Mouse (Mus musculus): ENCODE results near the gene Fmc1. TPM values are rescaled to one million over a fixed set of nuclear protein-coding genes. Genes with fewer than 3 reads are reported as not detected.
A peak's percentile ranks its signal among the peaks of the same experiment; 100 is the strongest.
"Not testable (repeated sequence)": the region's sequence is repeated elsewhere in the genome, so short reads cannot be mapped to it uniquely, and the experiment has no call there.

Gene Fmc1
- 153 and 181 TPM in 2 replicates for polyA plus RNA-seq (2012; rRNA removed)

- peak; percentile 98 for DNase-seq (ENCODE audit: low read depth)
Measured at GRCm38 (mm10) chr6:38533428-38534405, at the start of gene Fmc1. Fmc1 (plus strand) TSS chr6:38533502.

GRCm38 (mm10) chr6:38492550-38492949 is 40.8 kb upstream of the Fmc1 start:
- no peak for DNase-seq (ENCODE audit: low read depth)

GRCm38 (mm10) chr6:38495641-38496040 is 37.7 kb upstream of the Fmc1 start:
- no peak for DNase-seq (ENCODE audit: low read depth)

GRCm38 (mm10) chr6:38512096-38512495 is 21.2 kb upstream of the Fmc1 start:
- no peak for DNase-seq (ENCODE audit: low read depth)

DNA sequence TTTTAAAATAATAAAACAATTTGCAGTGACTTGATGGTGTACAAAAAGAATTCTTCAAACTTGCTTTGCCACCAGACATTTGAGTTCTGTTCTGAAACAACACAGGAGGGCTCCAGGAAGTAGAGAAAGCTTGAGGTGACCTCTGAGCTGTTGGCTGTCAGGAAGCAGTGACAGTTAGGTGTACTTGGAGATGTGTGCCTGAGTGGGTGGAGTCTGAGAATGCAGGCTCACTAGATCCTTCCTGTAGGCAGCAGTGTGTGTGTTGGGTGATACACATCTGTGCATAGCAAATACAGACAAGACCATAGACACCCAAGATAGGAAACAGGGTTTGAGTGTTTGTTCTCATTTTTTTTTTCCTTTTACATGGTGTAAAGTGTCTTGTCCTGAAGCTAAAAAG is 20.5 kb upstream of the Fmc1 start:
- no peak for DNase-seq (ENCODE audit: low read depth)

DNA sequence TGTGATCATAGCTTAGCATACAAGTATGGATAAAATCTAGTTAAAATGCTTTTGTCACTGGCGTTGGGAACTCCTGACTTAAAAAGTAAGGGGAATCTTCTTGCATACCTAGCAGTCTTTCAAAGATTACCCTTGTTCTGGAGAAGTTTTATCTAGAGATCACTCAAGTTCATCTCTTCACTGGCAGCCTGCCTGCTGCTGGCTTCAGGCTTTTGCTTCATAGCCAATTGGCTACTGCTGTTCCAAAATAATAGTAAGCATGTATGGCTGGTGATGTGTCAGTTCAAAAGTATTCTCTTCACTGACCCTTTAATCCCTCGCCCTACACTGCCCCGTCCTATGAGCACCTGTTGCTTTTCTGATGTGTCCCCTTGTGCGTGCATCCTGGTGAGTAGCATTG is 18.1 kb upstream of the Fmc1 start:
- no peak for DNase-seq (ENCODE audit: low read depth)

DNA sequence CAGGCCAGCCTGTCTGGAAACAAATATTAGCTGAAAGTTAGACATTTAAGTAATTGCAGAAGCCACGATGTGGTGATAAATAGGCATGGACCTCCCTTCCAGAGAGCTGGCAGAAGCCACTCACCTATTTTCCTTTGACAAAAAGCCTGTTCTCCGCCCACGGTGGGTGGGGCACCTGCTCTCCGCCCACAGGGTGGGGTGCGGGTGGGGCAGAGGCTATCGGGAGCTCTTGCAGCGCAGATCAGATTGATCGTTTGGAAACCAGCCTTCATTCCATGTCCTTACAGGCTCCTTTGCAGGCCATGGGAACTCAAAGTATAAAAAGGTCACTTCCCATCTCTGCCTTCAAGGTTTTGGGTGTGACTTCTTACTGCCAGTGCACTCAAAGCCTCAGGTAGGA is 9.5 kb upstream of the Fmc1 start:
- no peak for DNase-seq (ENCODE audit: low read depth)

- DNase-seq (ENCODE audit: low read depth): no peak
Measured at GRCm38 (mm10) chr6:38531211-38531820, 2.0 kb upstream of the Fmc1 start.

- no peak for DNase-seq (ENCODE audit: low read depth)
Measured at GRCm38 (mm10) chr6:38532500-38533420, 542 bp upstream of the Fmc1 start.

DNA sequence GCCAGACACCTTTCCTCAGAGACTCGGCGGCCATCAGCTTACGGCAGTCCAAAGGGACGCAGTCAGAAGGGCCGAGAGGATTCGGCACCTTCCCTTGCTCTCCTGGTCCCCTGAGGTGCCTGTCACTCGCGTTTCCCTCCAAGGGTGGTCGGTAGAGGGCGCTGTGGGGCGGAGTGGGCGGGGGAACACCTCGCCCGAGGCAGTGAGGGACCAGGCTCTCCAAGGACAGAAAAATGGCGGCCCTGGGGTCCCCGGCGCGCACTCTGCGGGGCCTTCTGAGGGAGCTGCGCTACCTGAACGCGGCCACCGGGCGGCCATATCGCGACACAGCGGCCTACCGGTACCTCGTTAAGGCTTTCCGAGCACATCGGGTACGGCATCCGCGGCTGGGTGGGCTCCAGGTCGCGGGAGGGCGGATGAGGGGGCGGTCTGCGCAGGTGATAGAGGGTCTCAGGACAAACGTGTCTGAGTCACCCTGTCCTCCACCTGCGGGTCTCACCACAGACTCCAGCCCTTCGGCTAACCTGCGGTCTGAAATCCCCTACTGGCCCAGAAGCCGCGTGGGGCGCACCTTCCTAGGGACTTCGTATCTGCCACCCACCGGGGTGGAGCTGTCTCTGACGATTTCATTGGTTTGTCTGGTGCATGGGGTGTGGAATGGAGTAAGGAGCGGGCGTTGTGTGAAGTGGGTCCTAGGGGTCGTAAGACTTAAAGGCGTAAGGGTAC is 1.5 kb downstream of the Fmc1 start:
- no peak for DNase-seq (ENCODE audit: low read depth)

- no peak for DNase-seq (ENCODE audit: low read depth)
Measured at GRCm38 (mm10) chr6:38535366-38535690, 2.0 kb downstream of the Fmc1 start.

DNA sequence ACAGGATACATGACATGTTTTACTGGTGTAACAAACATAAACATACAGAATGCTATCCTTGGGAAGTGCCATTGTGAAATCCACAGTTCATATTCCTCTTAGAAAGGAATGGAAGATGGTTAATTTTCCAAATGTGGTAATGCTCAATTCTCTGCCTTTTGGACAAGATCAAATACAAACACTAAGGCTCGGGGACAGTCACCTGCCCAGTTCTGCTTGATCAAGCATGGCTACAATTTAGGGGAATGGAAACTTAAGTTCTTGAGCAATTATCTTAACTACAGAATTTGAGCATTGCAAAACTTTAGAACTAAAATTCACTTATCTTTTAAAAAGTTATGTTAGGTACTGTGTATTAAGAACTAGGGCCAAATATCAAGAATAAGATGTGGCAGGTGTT is 2.5 kb downstream of the Fmc1 start:
- DNase-seq (ENCODE audit: low read depth): no peak

- DNase-seq (ENCODE audit: low read depth): not testable (repeated sequence)
Measured at GRCm38 (mm10) chr6:38544141-38544540, 10.8 kb downstream of the Fmc1 start.

- DNase-seq (ENCODE audit: low read depth): not testable (repeated sequence)
Measured at GRCm38 (mm10) chr6:38547005-38547404, 13.7 kb downstream of the Fmc1 start.

- DNase-seq (ENCODE audit: low read depth): no peak
Measured at GRCm38 (mm10) chr6:38547707-38548106, 14.4 kb downstream of the Fmc1 start.

- not testable (repeated sequence) for DNase-seq (ENCODE audit: low read depth)
Measured at GRCm38 (mm10) chr6:38548595-38548994, 15.3 kb downstream of the Fmc1 start.

DNA sequence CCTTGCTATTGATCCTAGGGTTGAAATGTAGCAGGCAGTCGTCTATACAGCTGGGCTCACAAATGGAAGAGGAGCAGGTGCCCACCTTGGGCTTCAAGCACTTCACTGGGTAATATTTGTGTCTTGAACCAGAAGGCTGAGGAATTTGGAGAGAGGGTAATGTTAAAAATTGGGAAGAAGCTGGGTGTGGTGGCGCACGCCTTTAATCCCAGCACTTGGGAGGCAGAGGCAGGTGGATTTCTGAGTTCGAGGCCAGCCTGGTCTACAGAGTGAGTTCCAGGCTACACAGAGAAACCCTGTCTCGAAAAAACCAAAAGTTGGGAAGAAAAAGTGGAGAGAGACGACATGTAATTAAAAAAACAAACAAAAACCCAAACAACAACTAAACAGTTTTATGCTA is 16.5 kb downstream of the Fmc1 start:
- not testable (repeated sequence) for DNase-seq (ENCODE audit: low read depth)

DNA sequence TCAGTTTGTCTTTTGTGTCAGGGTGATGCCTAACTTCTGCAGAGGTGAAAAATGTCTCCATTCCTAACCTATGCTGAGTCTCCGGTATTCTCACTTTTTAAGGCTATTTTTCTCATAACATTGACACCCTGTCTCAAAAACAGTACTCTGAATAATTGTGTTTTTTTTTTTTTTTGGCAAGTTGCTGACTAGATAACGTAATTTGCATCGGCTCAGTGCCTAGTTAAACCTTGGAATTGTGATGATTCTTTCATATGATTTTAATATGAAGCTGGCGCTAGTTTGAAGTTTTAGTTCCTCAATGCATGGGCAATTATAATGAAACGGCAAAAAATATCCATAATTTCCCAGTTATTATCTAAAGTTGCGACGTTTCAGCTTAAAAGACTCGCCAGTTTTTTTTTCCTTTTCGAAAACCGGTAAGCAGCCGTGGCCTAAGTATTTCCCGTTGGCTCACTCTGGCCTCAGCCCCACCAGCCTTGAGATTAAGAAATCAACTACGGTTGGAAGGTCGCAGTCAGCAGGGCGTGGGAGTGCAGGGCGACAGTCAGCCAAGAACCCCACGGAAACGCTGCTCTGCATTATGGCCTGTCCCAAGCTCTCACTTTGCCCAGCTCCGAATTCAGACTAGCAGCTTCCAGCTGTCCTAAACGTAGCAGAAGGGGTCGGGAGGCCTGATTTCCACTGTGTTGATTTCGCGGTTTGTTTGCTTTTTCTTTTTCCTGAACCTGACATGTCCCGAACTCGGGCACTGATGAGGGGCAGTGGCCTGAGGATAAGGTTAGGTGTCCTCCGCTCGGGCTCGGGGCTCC is 17.2 kb downstream of the Fmc1 start:
- DNase-seq (ENCODE audit: low read depth): no peak

DNA sequence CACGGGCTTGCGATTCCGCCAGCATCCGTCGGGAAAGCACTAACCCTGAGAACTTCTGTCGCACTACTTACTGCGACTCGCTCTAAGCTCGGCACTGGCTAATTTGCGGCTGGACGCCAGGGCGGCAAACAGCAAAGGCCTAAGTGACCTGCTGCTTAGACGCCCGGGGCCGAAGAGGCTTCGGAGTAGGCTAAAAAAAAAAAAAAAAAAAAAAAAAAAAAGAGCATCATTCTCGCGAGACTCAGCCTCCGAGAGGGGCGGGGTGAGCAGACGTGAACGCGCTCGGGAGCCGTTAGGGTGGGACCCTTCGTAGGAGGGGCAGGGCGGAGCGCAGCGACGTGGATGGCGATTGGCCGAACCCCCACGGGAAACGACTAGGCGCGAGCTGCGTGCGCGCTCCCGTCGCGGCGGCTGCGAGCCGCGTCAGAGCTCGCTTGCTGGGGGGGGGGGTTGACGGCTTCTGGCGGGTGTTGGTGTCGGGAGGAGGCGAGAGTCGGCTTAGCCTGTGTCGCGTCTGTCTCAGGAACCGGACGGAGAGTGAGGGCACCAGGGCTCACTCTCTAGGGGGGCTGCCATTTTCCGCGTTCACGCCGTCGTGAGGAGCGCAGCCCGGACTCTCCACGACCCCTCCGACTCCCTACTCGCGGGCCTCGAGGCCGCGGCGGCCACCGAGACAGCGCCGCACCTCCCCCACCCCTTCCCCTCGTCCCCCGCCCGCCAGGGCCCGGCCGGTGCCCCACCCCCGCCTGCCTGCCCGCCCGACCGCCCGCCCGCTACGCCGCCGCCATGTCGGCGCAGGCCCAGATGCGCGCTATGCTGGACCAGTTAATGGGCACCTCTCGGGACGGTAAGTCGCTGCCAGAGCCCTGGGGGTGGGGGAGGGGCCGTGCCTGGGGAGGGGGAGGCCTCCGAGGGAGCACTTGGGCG is 18.0 kb downstream of the Fmc1 start, which contains the start of gene Luc7l2:
Gene Luc7l2, plus strand, starts transcription at position 273 of the 927 bp plus-strand sequence.
- no peak for DNase-seq (ENCODE audit: low read depth)
